Mouse (Mus musculus) CD4-positive helper T cell, adult 2 months (primary cell): ENCODE measurements around the gene Clk3.

Source experiments
- DNase-seq: peaks from one replicate; pipeline ENCODE4 v3.0.0-alpha.2; 2012; ENCODE audit warnings: low read depth, missing footprints, low spot score

Gene Clk3

GRCm38 (mm10) chr9:57770836-57771235, 5.2 kb upstream of the Clk3 start:
- no peak for DNase-seq

GRCm38 (mm10) chr9:57770214-57770613, 4.6 kb upstream of the Clk3 start:
- peak; percentile 38 for DNase-seq

- DNase-seq = peak; percentile 55
These were observed 3.9 kb upstream of the Clk3 start for GRCm38 (mm10) chr9:57769539-57770069.

GRCm38 (mm10) chr9:57767231-57767630, 1.6 kb upstream of the Clk3 start:
- DNase-seq = no peak

GRCm38 (mm10) chr9:57766431-57766830, 771 bp upstream of the Clk3 start:
- no peak for DNase-seq

- peak; percentile 92 for DNase-seq
These were observed 691 bp downstream of the Clk3 start for GRCm38 (mm10) chr9:57764974-57765363.

GRCm38 (mm10) chr9:57764147-57764973, 1.3 kb downstream of the Clk3 start:
- DNase-seq = peak; percentile 65

- DNase-seq = peak; percentile 48
These were observed 3.1 kb downstream of the Clk3 start for GRCm38 (mm10) chr9:57762563-57762991.

GRCm38 (mm10) chr9:57761563-57762551, 3.8 kb downstream of the Clk3 start:
- no peak for DNase-seq

- no peak for DNase-seq
These were observed 5.1 kb downstream of the Clk3 start for GRCm38 (mm10) chr9:57760416-57761146.

- peak; percentile 70 for DNase-seq
These were observed 6.4 kb downstream of the Clk3 start for GRCm38 (mm10) chr9:57759289-57759688.

GRCm38 (mm10) chr9:57758528-57758927, 7.1 kb downstream of the Clk3 start:
- DNase-seq = no peak

- DNase-seq = no peak
These were observed 8.1 kb downstream of the Clk3 start for GRCm38 (mm10) chr9:57757578-57757977.

GRCm38 (mm10) chr9:57750901-57751300, 14.8 kb downstream of the Clk3 start:
- DNase-seq = no peak

GRCm38 (mm10) chr9:57748831-57749230, 16.8 kb downstream of the Clk3 start:
- no peak for DNase-seq

- DNase-seq = no peak
These were observed 17.5 kb downstream of the Clk3 start for GRCm38 (mm10) chr9:57748137-57748536.

GRCm38 (mm10) chr9:57747067-57747466, 18.6 kb downstream of the Clk3 start:
- no peak for DNase-seq

- DNase-seq = peak; percentile 71
These were observed 21.1 kb downstream of the Clk3 start for GRCm38 (mm10) chr9:57744462-57745091.

- no peak for DNase-seq
These were observed 25.8 kb downstream of the Clk3 start for GRCm38 (mm10) chr9:57739863-57740262.

GRCm38 (mm10) chr9:57733606-57734005, 32.1 kb downstream of the Clk3 start:
- no peak for DNase-seq

- no peak for DNase-seq
These were observed 37.3 kb downstream of the Clk3 start for GRCm38 (mm10) chr9:57728312-57728711.
